Mouse (Mus musculus) G1E (cell line): ENCODE results near the gene Sprr2h.

Experiments used
- CTCF ChIP-seq: IDR thresholded peaks from 2 replicates; pipeline ENCODE4 v1.5.1; 2012; ENCODE audit warnings: low read depth, low read length, inconsistent platforms, mixed read lengths
- GATA2 ChIP-seq: IDR thresholded peaks from 2 replicates; pipeline ENCODE4 v1.6.1; 2012; ENCODE audit warnings: low read depth, low read length, inconsistent platforms, borderline replicate concordance
- POLR2AphosphoS5 ChIP-seq: IDR thresholded peaks from 2 replicates; pipeline ENCODE4 v1.6.1; 2012; ENCODE audit warnings: low read depth, low read length, inconsistent platforms; ENCODE audit not compliant: insufficient replicate concordance
- TAL1 ChIP-seq: conservative IDR thresholded peaks from 2 replicates; pipeline ENCODE4 v1.6.1; 2012; ENCODE audit warnings: low read depth, low read length, inconsistent platforms, mixed read lengths

GRCm38 (mm10) chr3:92373613-92374012 lies 11.9 kb upstream of the Sprr2h start:
- TF ChIP-seq CTCF, result no peak
- TF ChIP-seq GATA2, result no peak
- TF ChIP-seq POLR2AphosphoS5, result no peak
- no peak for TF ChIP-seq TAL1
